Mouse (Mus musculus) embryonic facial prominence, embryonic 13.5 days (tissue): ENCODE measurements around the gene Ctnnbip1. TPM values are rescaled to one million over a fixed set of nuclear protein-coding genes. Genes with fewer than 3 reads are reported as not detected.
A peak's percentile ranks its signal among the peaks of the same experiment; 100 is the strongest.

Experiments used
- ATAC-seq: fragments of 200-750 bp; cut with Nextera tagmentation; 2 replicates; pipeline ENCODE4 v1.8.0; 2017; ENCODE audit warnings: low read depth; ENCODE audit not compliant: insufficient number of reproducible peaks, insufficient read depth, low FRiP score, low TSS enrichment
- H3K27ac ChIP-seq: fragments of 300-500 bp; sonication (generic); 2 replicates; pipeline ENCODE4 v1.5.1; 2015; ENCODE audit warnings: moderate library complexity, mild to moderate bottlenecking, inconsistent platforms
- H3K27me3 ChIP-seq: fragments of 300-500 bp; sonication (generic); 2 replicates; pipeline ENCODE4 v1.6.1; 2015; ENCODE audit warnings: mild to moderate bottlenecking, inconsistent platforms
- H3K36me3 ChIP-seq: fragments of 300-500 bp; sonication (generic); 2 replicates; pipeline ENCODE4 v1.6.1; 2015; ENCODE audit warnings: mild to moderate bottlenecking, inconsistent platforms
- H3K4me1 ChIP-seq: fragments of 300-500 bp; sonication (generic); 2 replicates; pipeline ENCODE4 v1.6.1; 2015; ENCODE audit warnings: inconsistent platforms
- H3K4me2 ChIP-seq: fragments of 300-500 bp; sonication (generic); 2 replicates; pipeline ENCODE4 v1.6.1; 2015; ENCODE audit warnings: moderate library complexity, mild to moderate bottlenecking, inconsistent platforms
- H3K4me3 ChIP-seq: fragments of 300-500 bp; sonication (generic); 2 replicates; pipeline ENCODE4 v1.5.1; 2015; ENCODE audit warnings: mild to moderate bottlenecking, inconsistent platforms
- H3K9ac ChIP-seq: fragments of 300-500 bp; sonication (generic); 2 replicates; pipeline ENCODE4 v1.6.1; 2015; ENCODE audit warnings: mild to moderate bottlenecking, inconsistent platforms
- H3K9me3 ChIP-seq: fragments of 300-500 bp; sonication (generic); 2 replicates; pipeline ENCODE4 v1.6.1; 2016; ENCODE audit warnings: inconsistent platforms
- WGBS: fragments of 180-500 bp; shearing (Covaris S2); methylation state at CpG from one replicate; pipeline ENCODE4 v1.1.7; 2015; ENCODE audit warnings: mixed read lengths; 5-methylcytosine and 5-hydroxymethylcytosine counted together
- polyA plus RNA-seq: library from polyadenylated mRNA; unstranded; fragments of >200 nt; fragmentation: Nextera tagmentation; extraction: Ambion mirVana; gene quantifications from 2 replicates; pipeline ENCODE4 v1.2.1, GENCODE M21; 2015

The Ctnnbip1 gene
- polyA plus RNA-seq, 1 experiment from 2014 or later = 65.4 TPM

DNA sequence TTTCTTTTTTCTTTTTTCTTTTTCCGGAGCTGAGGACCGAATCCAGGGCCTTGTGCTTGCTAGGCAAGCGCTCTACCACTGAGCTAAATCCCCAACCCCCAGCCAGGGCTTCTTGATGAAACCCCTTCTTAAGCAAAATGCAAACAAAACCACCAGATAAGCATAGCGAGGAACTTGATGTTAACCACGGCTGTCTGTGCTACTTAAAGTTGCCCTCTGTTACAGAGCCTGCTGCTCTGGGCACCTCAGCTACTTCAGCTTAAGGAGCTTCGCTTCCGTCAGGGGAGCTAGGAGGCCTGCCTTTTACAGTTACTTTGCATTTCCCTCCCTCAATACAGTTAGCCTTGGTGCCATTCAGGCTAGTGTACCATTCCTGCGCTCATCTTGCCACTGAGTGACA, 19.1 kb upstream of the Ctnnbip1 start:
- H3K9ac ChIP-seq = no peak overlapping the region
- WGBS = 83% methylated on average over 8 of the region's 8 CpGs
- H3K27me3 ChIP-seq = no peaks in the 10 kb centered on the region
- peaks cover 74% of the 10 kb centered on the region for H3K36me3 ChIP-seq
- ATAC-seq = no peak
- no peaks in the 10 kb centered on the region for H3K4me1 ChIP-seq
- no peak overlapping the region for H3K4me2 ChIP-seq
- H3K9me3 ChIP-seq = no peaks in the 10 kb centered on the region
- no peak overlapping the region for H3K4me3 ChIP-seq
- no peak overlapping the region for H3K27ac ChIP-seq

DNA sequence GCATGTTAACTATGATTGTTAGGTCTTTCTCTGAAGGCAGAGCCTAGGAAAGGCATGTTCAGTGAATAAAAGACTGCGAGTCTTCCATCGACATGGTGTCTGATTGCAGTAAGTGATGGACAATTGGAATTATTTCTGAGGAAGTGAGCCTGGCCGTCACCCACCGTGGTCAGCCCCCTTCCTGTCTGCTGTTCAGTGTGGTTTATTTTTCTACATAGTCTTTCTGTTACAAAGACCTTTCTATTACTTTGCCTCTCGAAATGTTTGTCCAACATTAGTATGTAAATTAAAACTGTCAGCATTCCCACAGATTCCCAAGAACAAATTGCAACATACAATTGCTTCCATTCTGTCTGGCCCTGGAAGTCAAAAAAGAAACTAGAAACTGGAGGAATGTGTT, 18.2 kb upstream of the Ctnnbip1 start:
- Histone ChIP-seq H3K9me3 (no peaks in the 10 kb centered on the region), H3K4me2 (no peak overlapping the region), H3K27me3 (no peaks in the 10 kb centered on the region), H3K36me3 (peaks cover 65% of the 10 kb centered on the region), H3K4me3 (no peak overlapping the region), H3K9ac (no peak overlapping the region), H3K27ac (no peak overlapping the region), H3K4me1 (peaks cover 1% of the 10 kb centered on the region)
- WGBS = 69% methylated on average over 5 of the region's 5 CpGs
- ATAC-seq = no peak

DNA sequence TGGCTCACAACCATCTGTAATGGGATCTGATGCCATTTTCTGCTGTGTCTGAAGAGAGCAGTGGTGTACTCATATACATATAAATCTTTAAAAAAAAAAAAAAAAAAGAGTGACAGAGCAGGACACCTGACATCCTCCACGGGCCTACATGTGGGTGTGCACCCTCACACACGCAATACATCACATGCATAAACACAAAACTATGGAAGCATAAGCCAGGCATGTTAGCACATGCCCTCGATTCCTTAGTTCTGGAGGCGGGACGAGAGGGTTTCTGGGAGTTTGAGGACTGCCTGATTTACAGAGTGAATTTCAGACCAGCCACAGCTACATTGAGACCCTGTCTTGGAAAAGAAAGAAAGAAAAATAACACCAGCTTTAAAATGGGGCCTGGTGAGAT, 13.7 kb upstream of the Ctnnbip1 start:
- no peak overlapping the region for H3K9ac ChIP-seq
- peaks cover 32% of the 10 kb centered on the region for H3K36me3 ChIP-seq
- no peaks in the 10 kb centered on the region for H3K27me3 ChIP-seq
- no peaks in the 10 kb centered on the region for H3K9me3 ChIP-seq
- WGBS = 75% methylated on average over 5 of the region's 5 CpGs
- no peak for ATAC-seq
- no peak overlapping the region for H3K4me3 ChIP-seq
- H3K4me1 ChIP-seq = peaks cover 4% of the 10 kb centered on the region
- no peak overlapping the region for H3K4me2 ChIP-seq
- H3K27ac ChIP-seq = peak overlapping the region; percentile 48; the same call in 1 of the 2 replicates

DNA sequence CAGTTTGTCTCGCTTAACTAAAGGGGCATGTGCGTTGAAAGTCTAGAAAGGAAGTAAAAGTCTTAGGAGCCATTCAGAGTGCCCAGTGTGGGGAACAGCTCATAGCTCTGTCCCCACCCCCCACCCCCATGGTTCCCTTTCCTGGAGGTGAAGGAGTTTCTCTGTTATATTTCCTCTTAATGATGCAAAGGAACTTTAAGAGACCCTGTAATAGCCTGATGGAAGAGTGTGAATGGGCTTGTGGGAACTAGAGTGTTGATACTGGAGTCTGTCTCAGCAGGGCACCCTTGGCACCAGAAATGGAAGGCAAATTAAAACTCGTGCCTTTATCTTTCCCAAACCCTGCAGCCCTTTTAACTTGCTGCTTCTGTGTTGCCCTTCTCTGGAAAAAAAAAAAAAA, 13.2 kb upstream of the Ctnnbip1 start:
- no peak overlapping the region for H3K9ac ChIP-seq
- H3K36me3 ChIP-seq = peaks cover 29% of the 10 kb centered on the region
- H3K27ac ChIP-seq = peak overlapping the region; percentile 48; the same call in 1 of the 2 replicates
- H3K9me3 ChIP-seq = no peaks in the 10 kb centered on the region
- H3K4me3 ChIP-seq = no peak overlapping the region
- WGBS = 18% methylated on average over 3 of the region's 3 CpGs
- no peak for ATAC-seq
- H3K4me2 ChIP-seq = 0 out of 2 replicates have a peak overlapping the region, but pooled peaks have one; percentile 1
- H3K4me1 ChIP-seq = peaks cover 4% of the 10 kb centered on the region
- no peaks in the 10 kb centered on the region for H3K27me3 ChIP-seq

DNA sequence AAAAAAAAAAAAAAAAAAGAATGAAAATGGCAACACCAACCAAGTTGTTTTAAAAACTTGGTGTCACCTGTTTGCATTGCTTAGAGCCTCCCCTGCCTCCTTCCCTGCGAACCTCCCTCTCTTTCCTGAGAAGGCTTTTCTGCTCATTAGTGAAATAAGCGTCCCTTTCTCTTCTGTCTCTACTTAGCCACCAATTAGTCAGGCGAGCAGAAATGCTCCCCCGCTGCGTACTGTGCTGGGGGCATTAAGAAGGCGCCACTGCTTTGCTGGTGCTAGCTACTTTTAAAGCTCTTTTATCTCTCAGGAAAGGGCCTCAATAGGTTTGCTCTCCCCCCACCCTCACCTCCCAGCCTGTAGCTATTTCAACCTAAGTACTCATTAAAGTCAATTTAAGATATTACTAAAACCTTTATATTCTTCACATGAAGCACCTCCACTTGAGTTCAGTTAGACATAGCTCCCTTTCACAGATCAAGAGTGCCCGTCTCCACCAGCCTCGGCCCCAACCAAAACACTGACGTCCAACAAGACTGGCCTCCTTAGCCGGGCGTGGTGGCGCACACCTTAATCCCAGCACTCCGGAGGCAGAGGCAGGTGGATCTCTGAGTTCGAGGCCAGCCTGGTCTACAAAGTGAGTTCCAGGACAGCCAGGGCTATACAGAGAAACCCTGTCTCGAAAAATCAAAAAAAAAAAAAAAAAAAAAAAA, 12.6 kb upstream of the Ctnnbip1 start:
- H3K36me3 ChIP-seq = peaks cover 23% of the 10 kb centered on the region; the same call in 1 of the 2 replicates
- no peak for ATAC-seq

DNA sequence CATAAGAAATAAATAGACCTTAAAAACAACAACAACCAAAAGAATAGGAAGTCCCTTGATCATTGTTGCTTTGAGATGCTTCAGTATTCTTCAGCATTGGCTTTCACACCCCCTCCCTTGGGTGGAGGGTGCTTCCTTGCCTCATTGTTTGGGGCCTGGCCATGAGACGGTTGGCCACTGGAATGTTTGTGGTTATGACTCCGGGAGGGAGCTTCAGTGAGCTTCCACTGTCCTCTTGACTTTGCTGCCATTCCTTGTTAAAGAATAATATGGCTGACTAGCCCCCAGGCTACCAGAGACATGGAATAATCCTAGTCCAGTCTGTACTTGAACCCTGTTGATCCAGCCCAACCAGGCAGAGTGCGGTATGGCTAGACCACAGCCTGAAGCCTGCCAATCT, 11.1 kb upstream of the Ctnnbip1 start:
- no peak for ATAC-seq
- Histone ChIP-seq H3K9ac (no peak overlapping the region), H3K4me2 (no peak overlapping the region), H3K27me3 (no peaks in the 10 kb centered on the region), H3K36me3 (peaks cover 11% of the 10 kb centered on the region; the same call in 1 of the 2 replicates), H3K4me3 (no peak overlapping the region), H3K9me3 (no peaks in the 10 kb centered on the region), H3K27ac (no peak overlapping the region), H3K4me1 (peaks cover 4% of the 10 kb centered on the region)
- WGBS = 51% methylated on average over 3 of the region's 3 CpGs

More for the DNA sequence above, 12.6 kb upstream of the Ctnnbip1 start:
- Histone ChIP-seq H3K4me3 (no peak overlapping the region), H3K9me3 (no peaks in the 10 kb centered on the region), H3K4me1 (peaks cover 4% of the 10 kb centered on the region), H3K9ac (no peak overlapping the region), H3K27me3 (no peaks in the 10 kb centered on the region), H3K27ac (no peak overlapping the region), H3K4me2 (no peak overlapping the region)
- 48% methylated on average over 14 of the region's 15 CpGs for WGBS

DNA sequence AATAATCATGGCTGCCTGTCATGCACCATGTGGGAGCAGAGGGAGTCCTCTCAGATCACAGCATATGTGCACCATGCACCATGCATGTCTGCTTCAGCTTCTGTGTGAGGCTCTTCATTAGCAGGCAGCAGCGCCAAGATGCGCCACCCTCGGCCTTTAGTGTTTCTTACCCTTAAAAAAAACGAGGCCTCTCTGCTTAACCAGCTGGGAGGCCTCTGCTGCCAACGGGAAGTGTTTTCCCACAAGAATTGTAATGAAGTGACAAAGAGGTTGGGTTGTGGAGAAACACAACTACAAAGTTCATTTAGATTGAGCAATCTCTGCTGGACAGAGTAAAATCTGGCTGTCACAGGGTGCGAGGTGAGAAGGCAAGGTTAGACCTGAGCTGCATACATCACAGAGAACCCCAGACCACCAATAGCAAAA, 6.8 kb upstream of the Ctnnbip1 start:
- WGBS = 61% methylated on average over 6 of the region's 6 CpGs
- H3K9ac ChIP-seq = no peak overlapping the region

DNA sequence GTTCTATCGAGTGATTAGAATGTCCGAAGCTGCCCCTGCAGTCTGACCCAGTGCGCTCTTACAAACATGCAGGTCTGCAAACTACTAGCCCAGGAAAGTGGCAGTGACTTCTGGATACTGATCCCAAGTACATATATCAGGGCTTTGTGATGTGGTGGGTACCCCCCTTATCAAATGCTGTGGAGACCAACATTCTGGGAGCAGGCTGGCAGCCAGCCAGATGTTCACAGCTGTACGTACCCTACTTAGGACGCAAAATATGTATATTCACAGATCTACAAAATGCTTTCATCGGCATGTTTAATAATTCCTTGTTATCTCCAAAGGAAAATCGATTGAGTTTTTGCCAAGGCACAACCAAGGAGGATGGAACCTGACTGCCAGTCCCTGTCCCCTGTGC, 6.0 kb upstream of the Ctnnbip1 start:
- H3K27ac ChIP-seq = no peak overlapping the region

More for the DNA sequence above, 6.8 kb upstream of the Ctnnbip1 start:
- Histone ChIP-seq H3K36me3 (no peaks in the 10 kb centered on the region), H3K27me3 (no peaks in the 10 kb centered on the region), H3K4me2 (no peak overlapping the region), H3K4me3 (no peak overlapping the region), H3K4me1 (0 out of 2 replicates have a peak, but pooled peaks cover 3% of the 10 kb centered on the region), H3K9me3 (no peaks in the 10 kb centered on the region), H3K27ac (no peak overlapping the region)
- ATAC-seq = no peak

DNA sequence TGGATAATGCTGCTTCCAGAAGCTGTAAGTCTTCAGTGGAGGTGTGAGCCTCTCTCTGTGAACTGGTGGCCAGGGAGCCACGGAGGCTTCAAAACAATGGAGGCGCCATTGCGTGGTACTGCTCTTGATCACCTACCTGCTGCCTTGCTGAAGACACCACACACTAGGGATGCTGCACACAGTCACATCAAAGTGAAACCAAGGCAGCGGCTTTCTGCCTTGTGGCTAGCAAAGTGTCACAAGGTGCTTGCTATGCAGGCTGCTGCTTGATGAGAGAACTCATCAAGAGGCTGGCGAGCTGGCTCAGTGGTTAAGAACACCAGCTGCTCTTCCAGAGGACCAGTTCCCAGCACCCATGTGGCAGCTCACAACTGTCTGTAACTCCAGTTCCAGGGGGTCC, 2.3 kb upstream of the Ctnnbip1 start:
- Histone ChIP-seq H3K27me3 (no peaks in the 10 kb centered on the region), H3K9me3 (no peaks in the 10 kb centered on the region), H3K4me2 (no peak overlapping the region), H3K27ac (no peak overlapping the region), H3K36me3 (no peaks in the 10 kb centered on the region), H3K4me1 (peaks cover 20% of the 10 kb centered on the region), H3K4me3 (no peak overlapping the region), H3K9ac (no peak overlapping the region)
- WGBS = 90% methylated on average over 5 of the region's 5 CpGs
- no peak for ATAC-seq

More for the DNA sequence above, 6.0 kb upstream of the Ctnnbip1 start:
- H3K36me3 ChIP-seq = no peaks in the 10 kb centered on the region
- no peak for ATAC-seq
- H3K4me3 ChIP-seq = no peak overlapping the region
- H3K4me1 ChIP-seq = 0 out of 2 replicates have a peak, but pooled peaks cover 3% of the 10 kb centered on the region
- no peaks in the 10 kb centered on the region for H3K27me3 ChIP-seq
- no peak overlapping the region for H3K9ac ChIP-seq
- 77% methylated on average over 7 of the region's 7 CpGs for WGBS
- H3K9me3 ChIP-seq = no peaks in the 10 kb centered on the region
- no peak overlapping the region for H3K4me2 ChIP-seq

DNA sequence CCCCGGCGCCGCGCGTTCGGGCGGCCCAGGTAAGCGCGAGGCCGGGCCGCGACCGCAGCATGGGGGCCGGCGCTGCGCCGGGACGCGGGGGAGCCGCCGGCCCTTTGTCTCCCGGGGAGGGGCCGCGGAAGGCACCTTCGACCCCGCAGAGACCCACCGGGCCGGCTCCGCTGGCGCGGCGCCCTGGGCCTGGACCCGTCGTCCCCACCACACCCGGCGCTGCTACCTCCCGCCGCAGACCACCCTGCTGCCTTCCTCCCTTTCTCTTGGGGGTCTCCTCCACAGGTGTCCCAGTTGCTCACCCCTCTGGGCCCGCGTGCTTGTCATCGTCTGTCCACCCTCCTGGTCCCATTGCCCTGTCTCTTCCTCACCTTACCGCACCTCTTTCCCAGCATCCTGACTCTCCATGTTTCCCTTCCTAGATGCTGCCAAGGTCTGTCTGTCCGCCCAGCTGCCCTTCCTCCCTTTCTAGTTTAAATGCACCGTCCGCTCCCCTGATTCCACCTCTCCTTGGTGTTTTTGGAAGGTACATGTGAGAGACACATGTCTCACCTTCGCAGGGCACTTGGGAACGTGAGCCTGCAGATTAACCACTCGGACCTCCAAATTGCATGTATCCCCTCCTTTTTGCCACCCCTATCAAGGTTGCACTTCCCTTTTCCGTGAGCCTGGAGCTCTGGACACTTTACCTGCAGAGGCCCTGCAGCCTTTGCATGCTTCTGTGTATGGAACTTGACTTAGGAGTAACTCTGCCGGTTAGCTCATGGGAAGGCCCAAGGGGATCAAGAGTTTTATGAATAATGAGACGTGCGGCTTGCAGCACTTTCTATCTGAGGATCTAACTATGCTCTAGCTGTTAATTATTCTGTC, 550 bp downstream of the Ctnnbip1 start:
- peaks cover 18% of the 10 kb centered on the region for H3K4me1 ChIP-seq
- H3K9ac ChIP-seq = peak overlapping the region; percentile 95
- peak overlapping the region; percentile 91 for H3K4me3 ChIP-seq
- WGBS = 5% methylated on average over 16 of the region's 52 CpGs
- peak overlapping the region; percentile 89 for H3K4me2 ChIP-seq
- peak overlapping the region; percentile 84 for H3K27ac ChIP-seq
- no peak for ATAC-seq
- H3K9me3 ChIP-seq = no peaks in the 10 kb centered on the region
- H3K36me3 ChIP-seq = no peaks in the 10 kb centered on the region
- H3K27me3 ChIP-seq = no peaks in the 10 kb centered on the region

DNA sequence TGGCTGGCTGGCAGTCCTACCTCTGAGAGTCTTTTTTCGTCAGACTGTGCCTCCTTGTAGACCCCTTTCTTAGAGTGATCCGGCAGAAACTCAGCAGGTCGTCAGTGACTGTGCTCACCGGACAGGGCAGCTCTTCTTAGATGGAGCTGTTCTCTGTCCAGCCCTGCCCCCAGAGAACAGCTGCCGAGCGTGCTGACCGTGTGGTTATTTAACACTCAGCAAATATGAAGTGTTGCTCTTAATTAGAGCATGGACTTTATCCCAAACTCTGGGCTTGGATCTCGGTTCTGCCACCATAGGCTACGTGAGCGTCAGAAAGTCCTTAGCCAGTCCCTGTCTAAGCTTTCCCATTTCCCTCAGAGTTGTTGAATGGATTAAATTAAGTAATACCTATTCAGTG, 3.2 kb downstream of the Ctnnbip1 start:
- Histone ChIP-seq H3K36me3 (no peaks in the 10 kb centered on the region), H3K27ac (no peak overlapping the region), H3K4me1 (peaks cover 31% of the 10 kb centered on the region), H3K9me3 (no peaks in the 10 kb centered on the region), H3K27me3 (no peaks in the 10 kb centered on the region), H3K4me3 (no peak overlapping the region), H3K9ac (no peak overlapping the region), H3K4me2 (no peak overlapping the region)
- no peak for ATAC-seq
- WGBS = 77% methylated on average over 10 of the region's 10 CpGs
